Mouse (Mus musculus) limb, embryonic 15.5 days (tissue): ENCODE results near the gene Adamts18. TPM values are rescaled to one million over a fixed set of nuclear protein-coding genes. Genes with fewer than 3 reads are reported as not detected.

Experiments
- ATAC-seq: fragments of 200-750 bp; cut with Nextera tagmentation; 2 replicates; pipeline ENCODE4 v1.8.0; 2017; ENCODE audit warnings: low read depth, moderate TSS enrichment; ENCODE audit not compliant: insufficient number of reproducible peaks, low FRiP score, low TSS enrichment
- H3K27ac ChIP-seq: fragments of 300-500 bp; sonication (generic); 2 replicates; pipeline ENCODE4 v1.5.1; 2015; ENCODE audit warnings: moderate library complexity, mild to moderate bottlenecking, inconsistent platforms
- H3K27me3 ChIP-seq: fragments of 300-500 bp; sonication (generic); 2 replicates; pipeline ENCODE4 v1.6.1; 2015; ENCODE audit warnings: inconsistent platforms
- H3K36me3 ChIP-seq: fragments of 300-500 bp; sonication (generic); 2 replicates; pipeline ENCODE4 v1.6.1; 2015; ENCODE audit warnings: inconsistent platforms
- H3K4me1 ChIP-seq: fragments of 300-500 bp; sonication (generic); 2 replicates; pipeline ENCODE4 v1.6.1; 2015; ENCODE audit warnings: inconsistent platforms
- H3K4me2 ChIP-seq: fragments of 300-500 bp; sonication (generic); 2 replicates; pipeline ENCODE4 v1.6.1; 2015; ENCODE audit warnings: mild to moderate bottlenecking, inconsistent platforms
- H3K4me3 ChIP-seq: fragments of 300-500 bp; sonication (generic); 2 replicates; pipeline ENCODE4 v1.5.1; 2015; ENCODE audit warnings: mild to moderate bottlenecking, inconsistent platforms
- H3K9ac ChIP-seq: fragments of 300-500 bp; sonication (generic); 2 replicates; pipeline ENCODE4 v1.6.1; 2015; ENCODE audit warnings: inconsistent platforms
- H3K9me3 ChIP-seq: fragments of 300-500 bp; sonication (generic); 2 replicates; pipeline ENCODE4 v1.6.1; 2016; ENCODE audit warnings: inconsistent platforms
- WGBS: fragments of 180-500 bp; shearing (Covaris S2); methylation state at CpG from one replicate; pipeline ENCODE4 v1.1.7; 2015; 5-methylcytosine and 5-hydroxymethylcytosine counted together
- polyA plus RNA-seq: library from polyadenylated mRNA; unstranded; fragments of >200 nt; fragmentation: Nextera tagmentation; extraction: Ambion mirVana; gene quantifications from 2 replicates; pipeline ENCODE4 v1.2.1, GENCODE M21; 2015

Gene Adamts18
- polyA plus RNA-seq, 1 experiment from 2014 or later = 3.6 TPM

- Histone ChIP-seq H3K27me3 (peaks cover 17% of the 10 kb centered on the region), H3K4me3 (no peak overlapping the region), H3K9ac (no peak overlapping the region), H3K4me1 (no peaks in the 10 kb centered on the region), H3K27ac (no peak overlapping the region), H3K9me3 (no peaks in the 10 kb centered on the region), H3K36me3 (no peaks in the 10 kb centered on the region), H3K4me2 (no peak overlapping the region)
- ATAC-seq = no peak
- WGBS = 84% methylated on average over 12 of the region's 12 CpGs
These were observed 196.1 kb downstream of the Adamts18 start for GRCm38 (mm10) chr8:113652450-113652849.

Other genes with a start within 250 kb of the Adamts18 start
- gene Mon1b, start 213.2 kb downstream of the Adamts18 start, polyA plus RNA-seq = 7.9 and 8.2 TPM in 2 replicates
- not detected in 2 replicates for gene Syce1l, start 205.5 kb downstream of the Adamts18 start, polyA plus RNA-seq